Mouse (Mus musculus): ENCODE data around the gene Bora. TPM values are rescaled to one million over a fixed set of nuclear protein-coding genes. Genes with fewer than 3 reads are reported as not detected.
A peak's percentile ranks its signal among the peaks of the same experiment; 100 is the strongest.
"Not testable (repeated sequence)": the region's sequence is repeated elsewhere in the genome, so short reads cannot be mapped to it uniquely, and the experiment has no call there.

The Bora gene
- under 1 TPM; 0.59 to 0.84 TPM for total RNA-seq (2021)
- long read RNA-seq, experiment 1, partial matches to known transcripts: 0 of 1 reads
- long read RNA-seq, experiment 1, other reads (novel, unspliced or antisense): 1 of 1 reads
- long read RNA-seq, experiment 2: 0 reads

GRCm38 (mm10) chr14:99046031-99046781 lies at the start of gene Bora, which contains the start of gene Mzt1:
Gene Bora, plus strand, starts transcription at chr14:99046222.
Gene Mzt1, minus strand, starts transcription at chr14:99046134.
- intact Hi-C loops (cut with DNase I): loop anchor here (2.0 kb wide), 1 partner anchor 55 kb away; no protein-coding TSS in a partner anchor
- TF ChIP-seq CTCF (IDR thresholded peaks at IDR 0.05): no peak
- peak; percentile 93 for DNase-seq
- peak within 1 kb of the TSS; percentile 96 for H3K27ac ChIP-seq
- peak within 1 kb of the TSS; percentile 100 for H3K4me3 ChIP-seq

GRCm38 (mm10) chr14:99010224-99010919 lies 35.6 kb upstream of the Bora start:
- intact Hi-C loops (cut with DNase I): no loop called here
- TF ChIP-seq CTCF (IDR thresholded peaks at IDR 0.05): no peak
- Histone ChIP-seq H3K27ac (peak overlapping the region; percentile 20; the same call in 1 of the 2 replicates), H3K4me3 (peak overlapping the region; percentile 45)
- DNase-seq: no peak

- intact Hi-C loops (cut with DNase I): no loop called here
- DNase-seq: no peak
- peak overlapping the region; percentile 45 for H3K4me3 ChIP-seq
- no peak for TF ChIP-seq CTCF (IDR thresholded peaks at IDR 0.05)
- no peak overlapping the region for H3K27ac ChIP-seq
Observed at GRCm38 (mm10) chr14:99010920-99011313, 35.1 kb upstream of the Bora start.

GRCm38 (mm10) chr14:99018691-99019090 lies 27.3 kb upstream of the Bora start:
- Histone ChIP-seq H3K4me3 (no peak overlapping the region), H3K27ac (no peak overlapping the region)
- no peak for DNase-seq
- intact Hi-C loops (cut with DNase I): no loop called here
- TF ChIP-seq CTCF (IDR thresholded peaks at IDR 0.05): no peak

GRCm38 (mm10) chr14:99019136-99019808 lies 26.8 kb upstream of the Bora start:
- Histone ChIP-seq H3K27ac (no peak overlapping the region), H3K4me3 (no peak overlapping the region)
- DNase-seq: no peak
- intact Hi-C loops (cut with DNase I): no loop called here
- TF ChIP-seq CTCF (IDR thresholded peaks at IDR 0.05): no peak

GRCm38 (mm10) chr14:99022346-99023086 lies 23.5 kb upstream of the Bora start:
- intact Hi-C loops (cut with DNase I): no loop called here
- no peak for DNase-seq
- peak; percentile 43 for TF ChIP-seq CTCF (IDR thresholded peaks at IDR 0.05)
- Histone ChIP-seq H3K27ac (no peak overlapping the region), H3K4me3 (no peak overlapping the region)

GRCm38 (mm10) chr14:99029987-99030386 lies 16.0 kb upstream of the Bora start:
- intact Hi-C loops (cut with DNase I): no loop called here

GRCm38 (mm10) chr14:99031337-99031873 lies 14.6 kb upstream of the Bora start:
- DNase-seq: no peak
- intact Hi-C loops (cut with DNase I): no loop called here
- TF ChIP-seq CTCF (IDR thresholded peaks at IDR 0.05): no peak
- Histone ChIP-seq H3K27ac (no peak overlapping the region), H3K4me3 (no peak overlapping the region)

More at GRCm38 (mm10) chr14:99029987-99030386, 16.0 kb upstream of the Bora start:
- TF ChIP-seq CTCF (IDR thresholded peaks at IDR 0.05): no peak
- DNase-seq: no peak
- no peak overlapping the region for H3K27ac ChIP-seq
- no peak overlapping the region for H3K4me3 ChIP-seq

GRCm38 (mm10) chr14:99032596-99032995 lies 13.4 kb upstream of the Bora start:
- no peak for TF ChIP-seq CTCF (IDR thresholded peaks at IDR 0.05)
- Histone ChIP-seq H3K4me3 (no peak overlapping the region), H3K27ac (no peak overlapping the region)
- no peak for DNase-seq
- intact Hi-C loops (cut with DNase I): no loop called here

GRCm38 (mm10) chr14:99034851-99035250 lies 11.2 kb upstream of the Bora start:
- intact Hi-C loops (cut with DNase I); H3K27ac ChIP-seq; H3K4me3 ChIP-seq; DNase-seq: not testable (repeated sequence)

GRCm38 (mm10) chr14:99036039-99036438 lies 10.0 kb upstream of the Bora start:
- intact Hi-C loops (cut with DNase I): no loop called here
- no peak for DNase-seq
- no peak for TF ChIP-seq CTCF (IDR thresholded peaks at IDR 0.05)

GRCm38 (mm10) chr14:99037703-99038102 lies 8.3 kb upstream of the Bora start:
- intact Hi-C loops (cut with DNase I): no loop called here
- no peak overlapping the region for H3K27ac ChIP-seq
- H3K4me3 ChIP-seq: no peak overlapping the region
- TF ChIP-seq CTCF (IDR thresholded peaks at IDR 0.05): no peak
- no peak for DNase-seq

More at GRCm38 (mm10) chr14:99036039-99036438, 10.0 kb upstream of the Bora start:
- Histone ChIP-seq H3K4me3 (no peak overlapping the region), H3K27ac (no peak overlapping the region)

- H3K4me3 ChIP-seq; DNase-seq; H3K27ac ChIP-seq; intact Hi-C loops (cut with DNase I): not testable (repeated sequence)
Observed at GRCm38 (mm10) chr14:99039308-99039707, 6.7 kb upstream of the Bora start.
